Mouse (Mus musculus): Measurements from ENCODE around the gene Slc8a1. TPM values are rescaled to one million over a fixed set of nuclear protein-coding genes. Genes with fewer than 3 reads are reported as not detected.

The Slc8a1 gene
- polyA plus RNA-seq, 1 experiment: 2.1 TPM

DNA sequence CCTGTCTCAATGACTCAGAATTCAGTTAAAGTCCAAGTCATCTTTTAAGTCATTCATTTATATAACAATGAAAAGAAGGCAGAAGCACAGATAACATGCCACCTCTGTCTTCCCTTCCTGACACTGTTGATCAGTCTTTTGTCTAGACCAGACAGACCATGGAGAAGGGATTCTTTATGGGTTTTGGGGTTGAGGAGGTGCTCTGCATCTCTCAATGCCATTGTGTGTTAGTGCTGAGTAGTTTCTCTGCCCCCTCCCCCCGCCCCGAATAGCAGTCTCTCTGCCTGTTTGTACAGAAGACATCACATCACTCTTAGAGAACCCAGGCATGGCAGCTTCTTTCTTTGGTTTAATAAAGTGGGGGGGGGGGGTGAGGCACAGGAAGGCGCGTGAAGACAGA lies 222.0 kb downstream of the Slc8a1 start:
- H3K27me3 ChIP-seq (ENCODE audit: control insufficient read depth, insufficient read depth, insufficient read length): no peaks in the 10 kb centered on the region
- H3K36me3 ChIP-seq (ENCODE audit: control insufficient read depth, insufficient read depth): no peaks in the 10 kb centered on the region
- no peaks in the 10 kb centered on the region for H3K79me3 ChIP-seq (ENCODE audit: low read depth)
- H3ac ChIP-seq (ENCODE audit: control insufficient read depth, insufficient read length, low read depth): no peak overlapping the region
- no peaks in the 10 kb centered on the region for H3K79me2 ChIP-seq (ENCODE audit: control insufficient read depth, insufficient read depth)
- TF ChIP-seq CEBPB (IDR thresholded peaks at IDR 0.05; ENCODE audit: low read depth) (no peak), CTCF (IDR thresholded peaks at IDR 0.05; ENCODE audit: control insufficient read depth, insufficient read depth, insufficient read length) (no peak), MAX (IDR thresholded peaks at IDR 0.05) (no peak), USF1 (IDR thresholded peaks at IDR 0.05; ENCODE audit: low read depth) (no peak), MYOG (IDR thresholded peaks at IDR 0.05; ENCODE audit: control insufficient read depth, extremely low read depth, insufficient read length) (no peak), FOSL1 (IDR thresholded peaks at IDR 0.05; ENCODE audit: insufficient read depth, low read length, poor library complexity, severe bottlenecking) (no peak), MYOD1 (IDR thresholded peaks at IDR 0.05; ENCODE audit: control insufficient read depth, insufficient read length, low read depth) (no peak)
- no peak overlapping the region for H3K4me3 ChIP-seq (ENCODE audit: insufficient read depth, poor library complexity, severe bottlenecking)

DNA sequence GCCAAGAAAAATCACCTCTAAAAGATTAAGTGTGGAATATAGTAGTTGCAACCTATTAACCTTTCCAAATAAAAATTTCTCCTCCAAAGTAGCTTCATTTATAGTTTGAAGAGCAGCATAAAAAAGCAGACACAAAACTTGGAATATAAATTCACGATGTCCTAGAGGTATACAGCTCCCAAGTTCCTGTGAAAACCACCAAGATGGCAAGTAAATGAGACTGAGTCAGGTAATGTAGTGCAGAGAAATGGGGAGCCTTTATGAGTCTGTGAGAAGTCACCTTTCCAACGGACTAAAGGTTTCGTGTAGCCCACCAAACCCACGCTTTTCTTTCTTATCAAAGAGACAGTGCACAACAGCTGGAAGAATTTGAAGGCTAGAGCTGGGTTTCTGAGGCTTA lies 224.2 kb downstream of the Slc8a1 start:
- H3K36me3 ChIP-seq (ENCODE audit: control insufficient read depth, insufficient read depth): no peaks in the 10 kb centered on the region
- TF ChIP-seq MYOD1 (IDR thresholded peaks at IDR 0.05; ENCODE audit: control insufficient read depth, insufficient read length, low read depth) (no peak), MYOG (IDR thresholded peaks at IDR 0.05; ENCODE audit: control insufficient read depth, extremely low read depth, insufficient read length) (no peak), FOSL1 (IDR thresholded peaks at IDR 0.05; ENCODE audit: insufficient read depth, low read length, poor library complexity, severe bottlenecking) (no peak), CTCF (IDR thresholded peaks at IDR 0.05; ENCODE audit: control insufficient read depth, insufficient read depth, insufficient read length) (no peak), USF1 (IDR thresholded peaks at IDR 0.05; ENCODE audit: low read depth) (no peak), MAX (IDR thresholded peaks at IDR 0.05) (no peak), CEBPB (IDR thresholded peaks at IDR 0.05; ENCODE audit: low read depth) (no peak)
- H3K4me3 ChIP-seq (ENCODE audit: insufficient read depth, poor library complexity, severe bottlenecking): no peak overlapping the region
- H3K27me3 ChIP-seq (ENCODE audit: control insufficient read depth, insufficient read depth, insufficient read length): no peaks in the 10 kb centered on the region
- no peaks in the 10 kb centered on the region for H3K79me2 ChIP-seq (ENCODE audit: control insufficient read depth, insufficient read depth)
- no peaks in the 10 kb centered on the region for H3K79me3 ChIP-seq (ENCODE audit: low read depth)
- no peak overlapping the region for H3ac ChIP-seq (ENCODE audit: control insufficient read depth, insufficient read length, low read depth)

DNA sequence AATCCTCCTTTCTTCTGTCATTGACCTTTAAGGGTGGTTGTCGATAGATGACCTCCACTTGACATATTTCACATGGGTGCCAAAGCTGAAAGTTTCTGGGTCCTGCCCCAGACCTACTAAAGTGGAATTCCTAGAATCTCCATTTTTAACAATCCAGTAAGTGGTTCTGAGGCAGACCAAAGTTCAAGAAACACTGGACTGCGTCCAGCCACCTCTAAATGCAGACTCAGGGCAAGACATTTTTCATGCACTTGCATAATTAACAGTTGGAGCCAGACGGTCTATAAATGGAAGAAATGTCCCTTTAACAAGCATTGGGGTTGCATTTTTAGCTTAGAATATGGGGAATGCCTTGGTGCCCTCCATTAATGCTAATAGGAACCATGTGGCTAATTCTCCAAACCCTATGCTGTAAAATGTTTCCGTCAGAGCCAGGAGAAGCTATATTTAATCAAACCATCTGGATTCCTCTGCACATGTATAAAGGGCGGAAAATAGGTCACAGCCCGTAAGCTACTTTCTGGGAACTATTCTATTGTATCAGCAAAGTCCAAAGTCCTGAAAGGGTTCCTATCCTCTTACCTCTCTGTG lies 224.7 kb downstream of the Slc8a1 start:
- Histone ChIP-seq H3K36me3 (ENCODE audit: control insufficient read depth, insufficient read depth) (no peaks in the 10 kb centered on the region), H3K27me3 (ENCODE audit: control insufficient read depth, insufficient read depth, insufficient read length) (no peaks in the 10 kb centered on the region), H3K79me3 (ENCODE audit: low read depth) (no peaks in the 10 kb centered on the region), H3ac (ENCODE audit: control insufficient read depth, insufficient read length, low read depth) (no peak overlapping the region), H3K4me3 (ENCODE audit: insufficient read depth, poor library complexity, severe bottlenecking) (no peak overlapping the region), H3K79me2 (ENCODE audit: control insufficient read depth, insufficient read depth) (no peaks in the 10 kb centered on the region)
- TF ChIP-seq FOSL1 (IDR thresholded peaks at IDR 0.05; ENCODE audit: insufficient read depth, low read length, poor library complexity, severe bottlenecking): no peak

DNA sequence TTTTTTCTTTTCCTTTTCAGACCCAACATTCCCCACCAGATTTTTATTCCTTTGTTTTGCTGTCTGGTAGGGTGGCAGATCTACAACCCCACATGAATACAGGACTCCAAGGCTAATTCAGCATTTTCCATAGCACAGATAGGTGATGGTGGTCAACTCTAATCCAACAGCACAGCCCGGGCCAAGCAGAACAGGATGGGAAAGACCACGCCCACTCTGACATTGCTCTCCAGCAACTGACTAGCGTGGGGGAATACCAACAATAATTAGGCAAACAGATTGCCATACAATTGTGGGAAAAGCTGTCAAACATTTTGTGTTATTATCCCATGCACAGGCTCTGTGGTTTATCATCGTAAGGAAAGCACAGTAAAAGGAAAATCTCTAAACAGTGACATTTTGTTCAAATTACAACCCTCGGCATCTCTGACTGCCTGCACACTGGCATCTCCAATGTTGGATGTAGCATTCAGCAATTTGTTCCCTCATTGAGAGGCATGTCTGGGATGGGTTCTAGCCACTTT lies 233.0 kb downstream of the Slc8a1 start:
- no peak overlapping the region for H3K4me3 ChIP-seq (ENCODE audit: insufficient read depth, poor library complexity, severe bottlenecking)
- H3K79me2 ChIP-seq (ENCODE audit: control insufficient read depth, insufficient read depth): no peaks in the 10 kb centered on the region
- H3K36me3 ChIP-seq (ENCODE audit: control insufficient read depth, insufficient read depth): no peaks in the 10 kb centered on the region
- H3K79me3 ChIP-seq (ENCODE audit: low read depth): no peaks in the 10 kb centered on the region
- no peaks in the 10 kb centered on the region for H3K27me3 ChIP-seq (ENCODE audit: control insufficient read depth, insufficient read depth, insufficient read length)
- TF ChIP-seq USF1 (IDR thresholded peaks at IDR 0.05; ENCODE audit: low read depth): no peak
- TF ChIP-seq FOSL1 (IDR thresholded peaks at IDR 0.05; ENCODE audit: insufficient read depth, low read length, poor library complexity, severe bottlenecking): no peak
- no peak overlapping the region for H3ac ChIP-seq (ENCODE audit: control insufficient read depth, insufficient read length, low read depth)

DNA sequence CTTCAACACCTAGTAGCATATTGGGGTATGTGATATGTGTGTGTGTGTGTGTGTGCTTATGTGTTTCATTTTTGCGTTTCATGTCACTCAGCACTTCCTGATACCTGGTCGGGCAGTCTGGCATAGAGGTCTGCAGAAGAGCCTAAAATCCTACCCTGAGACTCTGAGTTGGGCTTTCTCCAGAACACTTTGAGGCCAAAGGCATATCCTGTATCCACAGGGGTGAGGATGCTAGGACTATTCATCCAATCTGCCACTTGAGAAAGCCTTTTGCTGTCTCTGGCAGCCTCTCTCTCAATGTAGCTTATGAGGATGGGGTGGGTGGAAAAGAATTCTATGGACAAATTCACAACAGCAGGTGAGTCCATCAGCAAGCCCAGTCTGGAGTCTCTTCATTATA lies 234.1 kb downstream of the Slc8a1 start:
- Histone ChIP-seq H3K79me2 (ENCODE audit: control insufficient read depth, insufficient read depth) (no peaks in the 10 kb centered on the region), H3K36me3 (ENCODE audit: control insufficient read depth, insufficient read depth) (no peaks in the 10 kb centered on the region), H3ac (ENCODE audit: control insufficient read depth, insufficient read length, low read depth) (no peak overlapping the region), H3K27me3 (ENCODE audit: control insufficient read depth, insufficient read depth, insufficient read length) (no peaks in the 10 kb centered on the region), H3K4me3 (ENCODE audit: insufficient read depth, poor library complexity, severe bottlenecking) (no peak overlapping the region), H3K79me3 (ENCODE audit: low read depth) (no peaks in the 10 kb centered on the region)
- TF ChIP-seq FOSL1 (IDR thresholded peaks at IDR 0.05; ENCODE audit: insufficient read depth, low read length, poor library complexity, severe bottlenecking) (no peak), USF1 (IDR thresholded peaks at IDR 0.05; ENCODE audit: low read depth) (no peak), MYOG (IDR thresholded peaks at IDR 0.05; ENCODE audit: control insufficient read depth, extremely low read depth, insufficient read length) (no peak), MAX (IDR thresholded peaks at IDR 0.05) (no peak), CTCF (IDR thresholded peaks at IDR 0.05; ENCODE audit: control insufficient read depth, insufficient read depth, insufficient read length) (no peak), MYOD1 (IDR thresholded peaks at IDR 0.05; ENCODE audit: control insufficient read depth, insufficient read length, low read depth) (no peak), CEBPB (IDR thresholded peaks at IDR 0.05; ENCODE audit: low read depth) (no peak)

DNA sequence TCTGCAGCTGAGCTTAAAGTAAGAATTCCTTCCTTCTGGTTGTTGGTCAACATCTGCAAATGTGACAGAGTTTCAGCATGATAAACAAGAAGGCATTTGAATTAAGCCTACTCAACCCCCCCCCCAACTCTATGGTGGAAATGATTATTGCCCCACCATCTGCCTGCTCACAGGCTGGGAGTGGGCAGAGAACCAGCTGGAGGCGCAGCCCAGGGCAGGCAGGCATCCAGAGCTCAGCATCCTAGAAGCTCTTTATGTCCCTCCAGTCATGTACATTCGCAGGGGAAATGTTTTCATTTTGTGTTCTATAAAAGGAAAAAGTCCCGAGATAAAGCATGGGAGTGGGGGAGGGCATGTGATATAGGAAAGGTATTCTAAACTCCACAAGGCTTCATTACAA lies 235.4 kb downstream of the Slc8a1 start:
- TF ChIP-seq CTCF (IDR thresholded peaks at IDR 0.05; ENCODE audit: control insufficient read depth, insufficient read depth, insufficient read length) (no peak), USF1 (IDR thresholded peaks at IDR 0.05; ENCODE audit: low read depth) (no peak), CEBPB (IDR thresholded peaks at IDR 0.05; ENCODE audit: low read depth) (no peak), FOSL1 (IDR thresholded peaks at IDR 0.05; ENCODE audit: insufficient read depth, low read length, poor library complexity, severe bottlenecking) (no peak), MAX (IDR thresholded peaks at IDR 0.05) (no peak), MYOD1 (IDR thresholded peaks at IDR 0.05; ENCODE audit: control insufficient read depth, insufficient read length, low read depth) (no peak), MYOG (IDR thresholded peaks at IDR 0.05; ENCODE audit: control insufficient read depth, extremely low read depth, insufficient read length) (no peak)
- Histone ChIP-seq H3K4me3 (ENCODE audit: insufficient read depth, poor library complexity, severe bottlenecking) (no peak overlapping the region), H3K79me2 (ENCODE audit: control insufficient read depth, insufficient read depth) (no peaks in the 10 kb centered on the region)

More for the DNA sequence above, 235.4 kb downstream of the Slc8a1 start:
- no peak overlapping the region for H3ac ChIP-seq (ENCODE audit: control insufficient read depth, insufficient read length, low read depth)
- no peaks in the 10 kb centered on the region for H3K27me3 ChIP-seq (ENCODE audit: control insufficient read depth, insufficient read depth, insufficient read length)
- no peaks in the 10 kb centered on the region for H3K79me3 ChIP-seq (ENCODE audit: low read depth)
- no peaks in the 10 kb centered on the region for H3K36me3 ChIP-seq (ENCODE audit: control insufficient read depth, insufficient read depth)

All from C2C12 (cell line).